Mouse (Mus musculus) thymus, postnatal 0 days (tissue): ENCODE data around the gene Pros1. TPM values are rescaled to one million over a fixed set of nuclear protein-coding genes. Genes with fewer than 3 reads are reported as not detected.

Experiments
- microRNA-seq: library from miRNA; unstranded; fragments of <30 nt; microRNA quantifications from one replicate; pipeline ENCODE4, GENCODE M21; 2016; ENCODE audit warnings: borderline number of aligned reads
- polyA plus RNA-seq: library from polyadenylated mRNA; unstranded; fragments of >200 nt; fragmentation: Nextera tagmentation; extraction: Ambion mirVana; gene quantifications from 2 replicates; pipeline ENCODE4 v1.2.1, GENCODE M21; 2015

Gene Pros1
- polyA plus RNA-seq, 1 experiment from 2014 or later = 17.0 TPM

Small RNAs within 50 kb of the gene (microRNA-seq; reads per million reads assigned to microRNA genes)
- not detected for gene Gm25986

Other genes with a start within 250 kb of the Pros1 start
- 9.8 and 10.1 TPM in 2 replicates for gene Nsun3, start 67.5 kb upstream of the Pros1 start, polyA plus RNA-seq
- gene Stx19, start 39.6 kb upstream of the Pros1 start, polyA plus RNA-seq = 0.14 and 0.33 TPM in 2 replicates
- 14.4 and 16.5 TPM in 2 replicates for gene Arl13b, start 7.3 kb upstream of the Pros1 start, polyA plus RNA-seq